Mouse (Mus musculus) G1E (cell line): ENCODE results near the gene Ckap5.

Source experiments
- CTCF ChIP-seq: IDR thresholded peaks from 2 replicates; pipeline ENCODE4 v1.5.1; 2012; ENCODE audit warnings: low read depth, low read length, inconsistent platforms, mixed read lengths
- GATA2 ChIP-seq: IDR thresholded peaks from 2 replicates; pipeline ENCODE4 v1.6.1; 2012; ENCODE audit warnings: low read depth, low read length, inconsistent platforms, borderline replicate concordance

DNA sequence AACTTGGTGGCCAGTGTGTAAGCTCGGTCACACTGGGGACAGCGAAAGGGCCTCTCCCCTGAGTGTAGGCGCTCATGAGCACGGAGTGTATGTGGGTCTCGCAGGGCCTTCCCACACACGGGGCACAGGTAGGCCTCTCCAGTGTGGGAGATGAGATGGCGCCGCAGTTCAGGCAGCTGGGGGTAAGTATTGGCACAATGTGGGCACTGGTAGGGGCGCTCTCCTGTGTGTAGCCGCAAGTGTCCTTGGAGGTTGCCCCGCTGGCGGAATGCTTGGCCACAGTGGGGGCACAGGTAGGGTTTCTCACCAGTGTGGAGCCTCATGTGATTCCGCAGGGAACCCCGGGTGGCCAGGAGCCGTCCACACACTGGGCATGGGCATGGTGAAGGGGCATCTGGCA, 118.8 kb downstream of the Ckap5 start:
- TF ChIP-seq CTCF (no peak), GATA2 (no peak)
